Mouse (Mus musculus) spleen, adult 2 months (tissue): Measurements from ENCODE around the gene Ass1.

ENCODE experiments used
- CTCF ChIP-seq: fragments of 200-500 bp; IDR thresholded peaks from 2 replicates; pipeline ENCODE4 v1.5.1; 2011; ENCODE audit warnings: mild to moderate bottlenecking, inconsistent platforms; ENCODE audit not compliant: insufficient read depth, insufficient read length, insufficient replicate concordance; ENCODE audit errors: extremely low read depth
- POLR2A ChIP-seq: fragments of 200-500 bp; IDR thresholded peaks from 2 replicates; pipeline ENCODE4 v1.6.1; 2011; ENCODE audit warnings: low read depth, low read length, inconsistent platforms

DNA sequence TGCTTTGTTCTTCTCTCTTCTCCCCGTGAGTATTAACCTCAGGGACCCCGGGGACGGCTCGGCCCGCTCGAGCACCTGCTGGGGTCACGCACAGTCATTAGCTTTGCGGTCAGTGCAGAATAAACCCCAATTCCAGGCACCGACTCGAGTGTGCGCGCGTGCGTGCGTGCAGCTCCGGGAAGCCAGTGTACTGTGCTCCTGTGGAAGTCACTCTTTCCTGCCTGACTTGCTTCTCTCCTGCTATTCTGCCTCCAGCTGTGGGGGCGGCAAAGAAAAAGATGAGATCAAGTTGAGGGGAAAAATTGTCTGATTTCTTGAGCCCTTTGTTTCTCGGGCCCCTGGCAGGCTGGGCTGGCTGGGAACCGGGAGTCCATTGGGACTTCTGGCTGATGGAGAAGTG lies 27.6 kb downstream of the Ass1 start:
- no peak for TF ChIP-seq CTCF
- TF ChIP-seq POLR2A, result no peak
